Mouse (Mus musculus) neural tube, embryonic 14.5 days (tissue): ENCODE data around the gene Cfap58. TPM values are rescaled to one million over a fixed set of nuclear protein-coding genes. Genes with fewer than 3 reads are reported as not detected.

ENCODE experiments used
- ATAC-seq: fragments of 200-750 bp; cut with Nextera tagmentation; 2 replicates; pipeline ENCODE4 v1.8.0; 2017; ENCODE audit warnings: low read depth, mild to moderate bottlenecking, moderate TSS enrichment, moderate library complexity
- H3K27ac ChIP-seq: fragments of 300-500 bp; sonication (generic); 2 replicates; pipeline ENCODE4 v1.5.1; 2014; ENCODE audit warnings: low read depth, mild to moderate bottlenecking, control low read depth, low read length, moderate library complexity, mixed read lengths
- H3K27me3 ChIP-seq: fragments of 300-500 bp; sonication (generic); 2 replicates; pipeline ENCODE4 v1.6.1; 2014; ENCODE audit warnings: low read length; ENCODE audit not compliant: control insufficient read depth, insufficient read depth
- H3K36me3 ChIP-seq: fragments of 300-500 bp; sonication (generic); 2 replicates; pipeline ENCODE4 v1.6.1; 2014; ENCODE audit warnings: low read length, mixed read lengths; ENCODE audit not compliant: control insufficient read depth, insufficient read depth
- H3K4me1 ChIP-seq: fragments of 300-500 bp; sonication (generic); 2 replicates; pipeline ENCODE4 v1.6.1; 2014; ENCODE audit warnings: low read length; ENCODE audit not compliant: control insufficient read depth, insufficient read depth
- H3K4me2 ChIP-seq: fragments of 300-500 bp; sonication (generic); 2 replicates; pipeline ENCODE4 v1.6.1; 2014; ENCODE audit warnings: mild to moderate bottlenecking, low read depth, low read length, control low read depth
- H3K4me3 ChIP-seq: fragments of 300-500 bp; sonication (generic); 2 replicates; pipeline ENCODE4 v1.5.1; 2014; ENCODE audit warnings: low read depth, low read length, control low read depth, mixed read lengths
- H3K9ac ChIP-seq: fragments of 300-500 bp; sonication (generic); replicated peaks from 2 replicates; pipeline ENCODE4 v1.6.1; 2014; ENCODE audit warnings: low read depth, mild to moderate bottlenecking, control low read depth, low read length, mixed read lengths
- H3K9me3 ChIP-seq: fragments of 300-500 bp; sonication (generic); 2 replicates; pipeline ENCODE4 v1.6.1; 2016; ENCODE audit warnings: low read length; ENCODE audit not compliant: control insufficient read depth
- whole genome bisulfite sequencing: fragments of 180-500 bp; shearing (Covaris S2); extraction: QIAGEN DNeasy Blood & Tissue Kit; methylation state at CpG from one replicate; pipeline ENCODE4 v1.1.7; 2014; 5-methylcytosine and 5-hydroxymethylcytosine counted together
- microRNA-seq: library from miRNA; unstranded; fragments of <30 nt; microRNA quantifications from one replicate; pipeline ENCODE4, GENCODE M21; 2016
- polyA plus RNA-seq: library from polyadenylated mRNA; unstranded; fragments of >200 nt; fragmentation: Nextera tagmentation; extraction: Ambion mirVana; gene quantifications from 2 replicates; pipeline ENCODE4 v1.2.1, GENCODE M21; 2014

The Cfap58 gene
- polyA plus RNA-seq, 1 experiment from 2014 or later, result 0.64 TPM

DNA sequence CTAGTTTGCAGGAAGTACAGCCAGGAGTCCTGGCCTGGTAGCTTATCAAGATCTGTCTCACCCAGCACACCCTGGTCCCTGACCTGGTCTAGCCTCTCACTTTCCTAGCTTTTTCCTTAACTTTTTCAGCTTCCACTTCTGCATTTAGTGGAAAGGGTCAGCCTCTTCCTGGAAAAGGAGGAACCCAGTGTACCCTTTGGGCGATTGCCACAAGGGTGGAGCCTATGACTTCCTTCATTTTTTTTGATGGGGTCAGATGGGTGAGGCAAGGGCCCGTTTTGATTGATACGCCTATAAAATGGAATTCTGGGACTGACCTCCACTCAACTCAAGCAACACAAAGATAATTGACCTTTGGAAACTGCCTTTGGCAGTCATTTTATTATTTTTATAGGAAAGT is 111.9 kb downstream of the Cfap58 start:
- no peak overlapping the region for H3K4me3 ChIP-seq
- no peak overlapping the region for H3K9ac ChIP-seq
- H3K27me3 ChIP-seq, result no peaks in the 10 kb centered on the region
- no peak overlapping the region for H3K4me2 ChIP-seq
- no peaks in the 10 kb centered on the region for H3K36me3 ChIP-seq
- H3K9me3 ChIP-seq, result no peaks in the 10 kb centered on the region
- 0 out of 2 replicates have a peak, but pooled peaks cover 7% of the 10 kb centered on the region for H3K4me1 ChIP-seq
- ATAC-seq, result no peak
- H3K27ac ChIP-seq, result no peak overlapping the region
- WGBS, result 28% methylated on average over 3 of the region's 3 CpGs

DNA sequence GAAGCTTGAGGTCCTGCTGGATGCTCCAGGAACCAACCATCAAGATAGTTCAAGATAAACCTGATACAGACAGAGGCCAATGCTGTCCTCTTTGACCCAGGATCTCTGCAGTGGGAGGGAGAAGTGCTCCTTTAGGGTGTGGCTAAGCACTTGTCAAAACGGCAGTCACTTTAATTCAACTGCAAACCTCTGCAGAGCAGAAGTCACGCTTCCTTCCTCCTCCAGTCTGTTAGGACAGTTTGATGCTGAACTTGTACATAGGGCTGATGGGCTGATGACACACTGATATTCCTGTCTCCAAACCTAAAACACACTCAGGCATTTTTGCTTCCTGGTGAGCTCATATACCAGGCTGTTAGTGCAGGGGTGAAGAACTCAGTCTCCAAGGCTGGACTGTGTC is 125.8 kb downstream of the Cfap58 start:
- Histone ChIP-seq H3K9ac (no peak overlapping the region), H3K9me3 (no peaks in the 10 kb centered on the region), H3K27ac (no peak overlapping the region), H3K4me1 (peaks cover 7% of the 10 kb centered on the region; the same call in 1 of the 2 replicates), H3K27me3 (no peaks in the 10 kb centered on the region), H3K4me2 (no peak overlapping the region), H3K4me3 (no peak overlapping the region), H3K36me3 (no peaks in the 10 kb centered on the region)
- ATAC-seq, result no peak
- 55% methylated on average over 2 of the region's 2 CpGs for WGBS

- Histone ChIP-seq H3K27me3 (no peaks in the 10 kb centered on the region), H3K9ac (no peak overlapping the region), H3K27ac (no peak overlapping the region), H3K4me2 (no peak overlapping the region), H3K9me3 (no peaks in the 10 kb centered on the region), H3K4me1 (no peaks in the 10 kb centered on the region), H3K36me3 (no peaks in the 10 kb centered on the region), H3K4me3 (no peak overlapping the region)
- WGBS, result 68% methylated on average over 3 of the region's 3 CpGs
- ATAC-seq, result peak; percentile 82
Measured at GRCm38 (mm10) chr19:48079718-48080117, 142.2 kb downstream of the Cfap58 start.

- 60% methylated on average over 4 of the region's 4 CpGs for WGBS
- no peak for ATAC-seq
- H3K36me3 ChIP-seq, result no peaks in the 10 kb centered on the region
Measured at GRCm38 (mm10) chr19:48081456-48081855, 144.0 kb downstream of the Cfap58 start.

More at GRCm38 (mm10) chr19:48081456-48081855, 144.0 kb downstream of the Cfap58 start:
- H3K4me1 ChIP-seq, result no peaks in the 10 kb centered on the region
- H3K9me3 ChIP-seq, result no peaks in the 10 kb centered on the region
- H3K4me2 ChIP-seq, result no peak overlapping the region
- H3K27me3 ChIP-seq, result no peaks in the 10 kb centered on the region
- no peak overlapping the region for H3K9ac ChIP-seq
- H3K4me3 ChIP-seq, result no peak overlapping the region
- H3K27ac ChIP-seq, result no peak overlapping the region

Small RNAs within 50 kb of the gene (microRNA-seq; reads per million reads assigned to microRNA genes)
- not detected for gene Gm22240

Other genes starting within 250 kb of the Cfap58 start
- 0.37 TPM in 2 replicates for gene Col17a1, start 245.6 kb upstream of the Cfap58 start, polyA plus RNA-seq
- gene Sfr1, start 206.0 kb upstream of the Cfap58 start, polyA plus RNA-seq, result 165 and 187 TPM in 2 replicates
- 134 and 161 TPM in 2 replicates for gene Gsto1, start 82.7 kb upstream of the Cfap58 start, polyA plus RNA-seq
- gene Gsto2, start 72.1 kb upstream of the Cfap58 start, polyA plus RNA-seq, result 1.3 and 2.1 TPM in 2 replicates
- 0.24 and 1.7 TPM in 2 replicates for gene Cfap43, start 18.4 kb upstream of the Cfap58 start, polyA plus RNA-seq
- 3.8 and 4.4 TPM in 2 replicates for gene Itprip, start 18.4 kb upstream of the Cfap58 start, polyA plus RNA-seq